Mouse (Mus musculus) brain, embryonic 14.5 days (tissue): ENCODE data around the gene Chid1. TPM values are rescaled to one million over a fixed set of nuclear protein-coding genes. Genes with fewer than 3 reads are reported as not detected.
A peak's percentile ranks its signal among the peaks of the same experiment; 100 is the strongest.

Experiments
- DNase-seq: peaks from one replicate; pipeline ENCODE4 v3.0.0-alpha.2; 2011; ENCODE audit warnings: low read depth
- CTCF ChIP-seq: fragments of 200-500 bp; IDR thresholded peaks from 2 replicates; pipeline ENCODE4 v1.5.1; 2012; ENCODE audit warnings: inconsistent platforms, mild to moderate bottlenecking, moderate library complexity, borderline replicate concordance; ENCODE audit not compliant: insufficient read depth, insufficient read length; ENCODE audit errors: extremely low read depth
- POLR2A ChIP-seq: fragments of 200-500 bp; IDR thresholded peaks from 2 replicates; pipeline ENCODE4 v1.6.1; 2012; ENCODE audit warnings: mild to moderate bottlenecking, inconsistent platforms, borderline replicate concordance; ENCODE audit not compliant: poor library complexity, insufficient read depth, insufficient read length, severe bottlenecking; ENCODE audit errors: extremely low read depth
- polyA plus RNA-seq: library from polyadenylated mRNA; depleted of rRNA; stranded (reverse); fragments of >200 nt; gene quantifications from 2 replicates; pipeline ENCODE4 v1.2.3, GENCODE M21; 2012

Chid1 gene
- polyA plus RNA-seq, 1 experiment, result 34.8 TPM

DNA sequence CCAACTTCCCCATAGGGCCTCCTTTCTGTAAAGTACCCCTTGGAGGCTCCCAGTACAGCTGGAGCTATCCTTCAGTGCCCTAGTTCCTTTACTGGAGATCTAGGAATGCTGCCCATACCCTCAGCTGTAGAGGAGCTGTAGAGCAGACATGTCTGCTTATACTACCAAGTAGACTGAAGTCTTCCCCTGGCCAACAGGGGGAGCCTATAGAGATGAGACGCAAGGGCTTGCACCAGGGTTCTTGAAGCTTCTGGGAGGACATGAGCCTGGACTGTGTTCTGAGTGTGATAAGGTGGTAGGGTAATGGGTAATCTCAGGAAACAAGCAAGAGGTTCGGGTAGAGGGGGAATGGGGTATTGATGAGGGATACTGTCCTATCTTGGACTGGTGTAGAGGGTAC, 48.5 kb downstream of the Chid1 start:
- peak; percentile 19; the same call in 1 of the 2 replicates for TF ChIP-seq CTCF
- no peak for TF ChIP-seq POLR2A
- DNase-seq, result no peak

DNA sequence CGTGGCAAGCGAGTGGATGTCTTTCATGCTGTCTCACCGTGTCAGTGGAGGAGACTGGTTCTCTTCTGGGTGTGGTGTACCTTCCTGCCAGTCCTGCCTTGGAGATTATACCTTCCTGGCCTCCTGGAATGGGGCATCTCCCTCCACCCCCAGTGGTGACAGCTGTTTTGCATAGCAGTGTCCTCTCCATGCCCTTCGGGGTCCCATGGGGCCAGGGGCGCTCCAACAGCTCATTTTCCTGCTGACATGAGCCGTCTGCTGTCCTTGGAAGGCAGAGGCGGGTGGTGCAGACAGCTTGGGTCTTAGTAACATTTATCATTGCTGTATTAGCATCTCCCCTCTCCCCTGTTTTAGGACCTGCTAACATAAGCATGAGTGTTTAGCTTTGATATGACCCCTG, 52.5 kb downstream of the Chid1 start:
- DNase-seq, result no peak
- TF ChIP-seq CTCF (no peak), POLR2A (no peak)

DNA sequence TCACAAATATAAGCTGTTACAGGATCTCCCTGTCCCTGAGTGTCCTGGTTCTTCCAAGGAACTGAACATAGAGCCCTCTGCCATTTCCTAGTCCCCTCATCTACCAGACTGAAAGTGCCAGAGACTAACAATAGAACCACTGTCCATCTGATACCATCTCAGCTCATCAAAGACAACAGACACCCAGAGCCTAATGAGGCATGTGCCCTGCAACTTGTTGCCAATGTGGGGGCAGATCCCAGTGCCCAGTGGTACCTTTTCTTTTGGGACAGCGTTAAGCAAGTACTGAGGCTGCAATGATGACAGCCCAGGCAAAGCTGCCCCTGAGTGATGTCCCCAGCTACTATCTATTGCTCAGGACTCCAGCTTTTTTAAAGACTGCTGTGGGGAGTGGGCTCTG, 53.4 kb downstream of the Chid1 start:
- TF ChIP-seq POLR2A (no peak), CTCF (no peak)
- no peak for DNase-seq

DNA sequence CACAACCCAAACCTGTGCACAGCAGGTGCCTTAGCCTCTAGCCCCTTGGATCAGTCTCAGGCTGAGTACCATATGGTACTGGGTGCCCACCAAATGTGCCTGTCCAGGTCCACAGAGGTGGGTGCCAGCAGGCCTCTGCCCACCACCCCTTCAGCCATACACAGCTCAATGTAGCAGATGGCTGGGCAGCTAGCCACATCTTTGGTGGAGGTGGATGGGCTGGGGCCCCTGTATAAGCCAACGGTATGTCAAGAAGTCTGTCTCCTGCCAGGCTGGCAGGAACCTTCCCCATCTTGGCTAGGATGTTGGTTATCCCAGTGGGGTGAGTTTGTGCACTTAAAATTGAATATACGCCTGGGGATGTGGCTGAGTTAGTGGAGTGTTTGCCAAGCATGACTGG, 54.1 kb downstream of the Chid1 start:
- no peak for TF ChIP-seq CTCF
- no peak for TF ChIP-seq POLR2A
- DNase-seq, result peak; percentile 37

DNA sequence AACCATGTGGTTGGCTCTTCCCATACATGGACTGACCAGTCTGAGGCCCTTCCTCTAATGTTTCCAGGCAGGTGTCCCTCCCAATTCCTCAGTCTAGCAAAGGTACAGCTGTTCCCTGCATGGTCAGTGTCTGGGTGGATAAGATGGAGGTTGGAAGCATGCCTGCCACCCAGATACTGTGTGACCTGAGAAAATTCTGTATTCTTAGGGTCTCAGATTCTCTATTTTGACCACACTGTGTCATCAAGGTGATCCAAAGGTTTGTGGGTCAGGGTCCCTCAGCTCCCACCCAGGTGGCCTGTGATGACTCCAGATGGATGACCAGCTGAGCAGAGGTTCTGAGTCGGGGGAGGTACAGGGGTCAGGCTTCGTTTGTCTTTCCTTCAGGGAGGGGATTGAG, 54.5 kb downstream of the Chid1 start:
- TF ChIP-seq CTCF (no peak), POLR2A (no peak)

DNA sequence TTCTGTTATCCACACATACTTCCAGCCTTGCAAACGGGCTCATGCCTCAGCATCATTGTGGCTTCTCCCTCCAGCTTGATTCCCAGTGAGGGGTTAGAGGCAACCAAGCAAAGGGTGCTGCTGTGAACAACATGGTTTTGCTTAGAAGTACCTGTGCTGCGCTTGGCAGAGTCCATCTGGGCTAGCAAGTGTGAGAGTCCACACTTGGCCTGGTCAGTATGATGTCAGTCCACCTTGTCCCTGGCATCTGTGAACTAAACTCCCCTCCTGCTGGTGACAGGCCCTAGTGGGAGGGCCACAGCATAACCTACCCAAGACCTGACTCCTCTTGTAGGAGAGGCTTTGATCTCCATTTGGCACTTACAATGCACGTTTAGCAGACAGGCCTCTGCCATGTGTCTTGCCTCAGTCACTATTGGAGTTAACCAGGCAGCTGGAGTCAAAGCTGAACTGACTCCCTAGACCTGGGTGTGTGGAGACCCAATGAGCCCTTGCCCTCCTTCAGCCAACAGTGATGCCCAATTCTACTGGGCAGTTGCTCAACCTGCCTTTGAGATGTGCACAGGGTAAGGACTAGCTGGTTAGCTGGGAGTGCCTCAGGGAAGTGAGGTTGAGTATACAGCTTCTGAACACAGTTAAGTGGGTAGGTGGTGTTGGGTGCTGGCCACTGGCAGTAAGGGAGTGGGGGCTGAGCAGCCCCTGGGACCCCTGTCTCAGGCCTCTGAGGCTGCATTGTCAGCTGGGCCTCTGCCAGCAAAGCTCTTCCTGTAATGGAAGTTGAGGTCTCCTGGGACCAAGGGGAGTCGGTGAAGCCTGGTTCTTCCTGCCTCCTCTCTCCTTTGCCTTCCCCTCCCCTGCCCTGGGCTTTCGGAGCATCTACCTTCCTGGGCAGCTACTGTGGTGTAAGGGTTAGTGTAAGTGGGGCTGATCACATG, 55.2 kb downstream of the Chid1 start:
- TF ChIP-seq CTCF (no peak), POLR2A (no peak)
- no peak for DNase-seq

More for the DNA sequence above, 54.5 kb downstream of the Chid1 start:
- no peak for DNase-seq

DNA sequence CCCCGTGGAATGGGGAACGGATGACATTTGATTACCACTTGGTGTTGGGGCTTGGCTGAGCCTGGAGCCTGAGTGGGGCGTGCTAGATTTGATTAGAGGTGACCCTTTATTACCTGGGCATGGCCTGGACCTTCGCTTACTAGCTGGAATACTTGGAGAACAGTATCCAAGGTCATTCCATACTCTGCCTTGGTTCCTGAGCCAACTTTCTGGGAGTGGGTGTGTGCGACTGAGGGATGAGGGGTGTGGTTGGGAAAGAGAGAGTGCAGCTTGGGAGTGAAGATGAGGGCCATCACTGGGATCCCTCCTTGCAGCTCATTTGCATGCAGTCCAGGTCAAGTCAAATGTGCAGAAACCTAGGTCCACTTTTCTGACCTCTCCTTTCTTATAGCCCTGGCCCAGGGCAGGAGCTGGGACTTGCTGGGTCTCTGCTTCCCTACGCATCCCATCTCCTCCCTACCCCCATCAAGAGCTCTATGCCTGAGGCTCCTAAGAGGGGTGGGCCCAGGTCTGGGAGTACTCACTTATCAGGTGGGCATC, 56.5 kb downstream of the Chid1 start:
- no peak for DNase-seq
- TF ChIP-seq CTCF, result no peak
- TF ChIP-seq POLR2A, result no peak

DNA sequence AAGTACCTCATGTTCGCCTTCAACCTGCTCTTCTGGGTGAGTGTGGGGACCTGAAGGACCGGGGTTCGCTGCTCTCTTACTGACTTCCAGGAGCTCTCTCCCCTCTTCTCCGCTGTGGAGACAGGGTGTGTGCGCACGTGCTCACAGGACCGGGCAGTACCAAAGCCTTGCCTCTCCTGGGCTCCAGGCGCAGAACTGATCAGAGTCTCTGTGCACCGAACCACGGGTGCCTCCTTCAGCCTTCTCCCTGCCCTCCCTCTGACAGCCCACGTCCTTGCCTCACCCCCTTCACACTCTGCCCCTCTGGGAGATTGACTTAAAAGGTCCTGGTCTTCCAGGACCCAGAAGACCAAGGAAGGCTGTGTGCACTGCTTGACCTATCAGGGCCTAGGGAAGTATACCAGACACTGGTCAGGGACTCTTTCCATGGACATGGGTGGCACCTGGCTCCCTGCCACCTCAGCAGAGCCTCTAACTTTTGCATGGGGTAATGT, 57.1 kb downstream of the Chid1 start:
- DNase-seq, result no peak
- no peak for TF ChIP-seq CTCF
- no peak for TF ChIP-seq POLR2A

DNA sequence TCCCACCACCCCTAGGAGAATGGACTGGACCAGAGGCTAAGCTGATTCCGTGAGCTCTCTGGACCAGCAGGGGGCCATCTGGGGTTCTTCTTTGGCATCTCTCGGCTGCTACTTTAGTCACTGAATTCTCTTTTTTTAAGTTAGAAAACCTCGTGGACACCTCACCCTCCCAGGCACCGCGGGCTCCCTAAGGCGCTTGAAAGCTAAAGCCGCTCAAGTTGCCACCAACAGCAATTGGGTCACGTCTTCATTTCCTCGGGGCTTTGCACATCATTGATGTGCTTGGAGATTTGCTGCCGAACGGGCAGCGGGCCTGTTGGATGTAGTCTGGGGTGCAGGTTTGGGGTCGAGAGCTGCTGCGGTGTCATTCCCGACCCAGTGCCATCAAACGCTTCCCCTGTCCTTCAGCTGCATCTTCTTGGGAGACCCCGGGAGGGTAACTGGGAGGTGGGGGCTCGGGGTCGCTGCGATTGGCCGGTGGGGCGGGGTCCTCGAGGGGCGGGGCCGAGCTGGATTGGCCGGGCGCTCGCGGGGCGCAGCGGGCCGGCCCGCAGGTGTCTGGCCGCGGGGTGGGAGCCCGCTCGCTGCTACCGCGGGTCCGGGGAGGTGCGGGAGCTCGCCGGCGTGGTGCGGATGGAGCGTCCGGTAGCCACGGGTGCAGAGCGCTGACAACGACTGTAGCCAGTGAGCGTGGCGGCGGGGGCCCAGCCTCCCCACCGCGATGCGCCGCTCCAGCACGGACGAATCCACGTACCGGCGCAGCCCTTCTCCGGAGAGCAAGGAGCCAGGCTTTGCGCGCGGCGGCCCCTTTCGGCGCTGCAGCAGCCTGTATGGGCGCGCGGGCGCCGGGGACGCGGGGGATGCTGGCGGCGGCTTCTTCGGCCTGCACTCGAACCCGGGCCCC, 57.9 kb downstream of the Chid1 start:
- DNase-seq, result peak; percentile 71
- peak; percentile 41 for TF ChIP-seq CTCF
- TF ChIP-seq POLR2A, result no peak

DNA sequence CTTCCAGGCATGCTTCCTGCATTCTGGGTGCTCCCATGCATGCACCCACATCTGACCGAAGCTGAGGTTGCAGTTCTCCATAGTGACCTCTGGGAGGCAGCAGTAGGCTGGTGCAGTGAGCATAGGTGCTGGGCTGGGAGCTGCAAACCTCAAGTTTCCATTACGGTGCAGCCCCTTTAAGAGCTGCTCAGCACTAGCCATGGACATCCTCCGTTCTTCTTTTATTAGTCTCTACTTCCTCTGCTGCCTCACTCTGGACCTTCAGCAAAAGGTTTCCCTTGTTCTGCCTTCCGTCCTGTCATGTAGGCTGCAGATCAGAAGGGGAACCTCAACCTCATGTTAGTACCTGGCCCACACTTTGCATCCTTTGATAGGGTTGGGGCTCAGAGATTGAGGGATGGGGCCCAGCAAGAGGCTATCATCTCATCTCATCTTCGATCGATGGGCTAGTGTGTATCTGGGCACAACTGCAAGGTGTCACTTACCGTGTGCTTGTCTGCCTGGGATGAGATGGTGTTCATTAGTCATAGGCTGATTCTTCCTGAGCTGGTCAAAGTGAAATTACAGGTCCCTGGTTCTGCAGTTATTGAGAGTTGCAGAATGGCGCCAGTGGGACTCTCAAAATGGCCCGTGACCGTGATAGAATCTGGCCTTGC, 58.7 kb downstream of the Chid1 start:
- TF ChIP-seq POLR2A (no peak), CTCF (peak; percentile 94)
- DNase-seq, result peak; percentile 85

DNA sequence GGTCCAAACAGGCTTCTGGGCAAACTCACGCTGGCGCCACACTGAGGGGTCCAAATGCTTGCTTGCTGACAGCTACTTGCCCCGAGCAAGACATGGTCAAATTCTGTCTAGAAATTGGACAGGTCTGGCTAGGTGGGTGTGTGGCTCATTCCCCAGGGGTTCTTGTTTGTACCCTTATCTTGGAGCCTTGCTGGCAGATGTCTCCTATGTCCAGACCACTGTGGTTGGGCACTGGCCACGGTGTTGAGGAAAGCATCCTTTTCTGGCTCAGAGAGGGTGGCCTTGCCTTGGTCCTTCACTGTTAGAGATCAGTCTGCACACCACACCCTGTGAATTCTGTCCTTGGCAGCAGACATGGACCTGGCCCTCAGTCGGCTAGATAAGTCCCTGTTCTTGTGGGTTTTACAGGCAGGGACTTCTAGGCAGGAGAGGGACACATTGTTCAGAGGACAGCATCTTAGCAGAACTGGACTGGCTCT, 61.3 kb downstream of the Chid1 start:
- no peak for DNase-seq
- TF ChIP-seq CTCF (no peak), POLR2A (no peak)
